Mouse (Mus musculus) common myeloid progenitor, adult 5-6 weeks (primary cell): Measurements from ENCODE around the gene Arpc2. TPM values are rescaled to one million over a fixed set of nuclear protein-coding genes. Genes with fewer than 3 reads are reported as not detected.

Experiments
- ATAC-seq: replicated peaks from 2 replicates; pipeline ENCODE4 v1.8.0; 2016; ENCODE audit warnings: low read depth, mild to moderate bottlenecking, moderate TSS enrichment, inconsistent platforms; ENCODE audit not compliant: poor library complexity, severe bottlenecking
- total RNA-seq: library from RNA; stranded (forward); fragments of 200-1000, 187-1606 nt; gene quantifications from 2 replicates; pipeline ENCODE4 v1.2.3, GENCODE M21; 2017

The Arpc2 gene
- total RNA-seq, 1 experiment from 2014 or later, result 298 TPM

- ATAC-seq, result peak; percentile 91
These were observed 59.7 kb downstream of the Arpc2 start for GRCm38 (mm10) chr1:74295456-74296171.

- no peak for ATAC-seq
These were observed 60.6 kb downstream of the Arpc2 start for GRCm38 (mm10) chr1:74296477-74296876.

GRCm38 (mm10) chr1:74297269-74297668, 61.4 kb downstream of the Arpc2 start:
- ATAC-seq, result no peak

- no peak for ATAC-seq
These were observed 62.4 kb downstream of the Arpc2 start for GRCm38 (mm10) chr1:74298157-74298750.

GRCm38 (mm10) chr1:74298996-74299395, 63.1 kb downstream of the Arpc2 start:
- ATAC-seq, result no peak

GRCm38 (mm10) chr1:74300347-74301110, 64.6 kb downstream of the Arpc2 start:
- no peak for ATAC-seq

- ATAC-seq, result no peak
These were observed 66.3 kb downstream of the Arpc2 start for GRCm38 (mm10) chr1:74302229-74302628.

GRCm38 (mm10) chr1:74302835-74303234, 67.0 kb downstream of the Arpc2 start:
- ATAC-seq, result no peak

GRCm38 (mm10) chr1:74303509-74304338, 67.8 kb downstream of the Arpc2 start:
- peak; percentile 72 for ATAC-seq

- peak; percentile 3; the same call in 1 of the 2 replicates for ATAC-seq
These were observed 68.5 kb downstream of the Arpc2 start for GRCm38 (mm10) chr1:74304339-74304790.

GRCm38 (mm10) chr1:74304946-74305345, 69.1 kb downstream of the Arpc2 start:
- no peak for ATAC-seq

GRCm38 (mm10) chr1:74305522-74305921, 69.6 kb downstream of the Arpc2 start, which contains the start of gene Tmbim1:
TSS of gene Tmbim1 (minus strand) at chr1:74305622.
- no peak for ATAC-seq

GRCm38 (mm10) chr1:74307146-74307545, 71.3 kb downstream of the Arpc2 start:
- no peak for ATAC-seq

- no peak for ATAC-seq
These were observed 72.4 kb downstream of the Arpc2 start for GRCm38 (mm10) chr1:74308001-74308964.

GRCm38 (mm10) chr1:74309767-74310166, 73.9 kb downstream of the Arpc2 start:
- ATAC-seq, result no peak

- peak; percentile 86 for ATAC-seq
These were observed 77.3 kb downstream of the Arpc2 start for GRCm38 (mm10) chr1:74313049-74313692.

- ATAC-seq, result no peak
These were observed 78.9 kb downstream of the Arpc2 start for GRCm38 (mm10) chr1:74314796-74315195.

- ATAC-seq, result 0 out of 2 replicates have a peak, but pooled peaks have one; percentile 27
These were observed 80.4 kb downstream of the Arpc2 start for GRCm38 (mm10) chr1:74316114-74316827.
